Mouse (Mus musculus): ENCODE measurements around the gene H2-M3.

GRCm38 (mm10) chr17:37242198-37242597 lies 27.8 kb upstream of the H2-M3 start:
- TF ChIP-seq EP300 (optimal IDR thresholded peaks at IDR 0.05) (no peak), CTCF (IDR thresholded peaks at IDR 0.05; ENCODE audit: low read depth) (no peak)
